Mouse (Mus musculus) urinary bladder, adult 18-20 months (tissue): ENCODE measurements at regions not wholly inside any gene's neighbourhood (a gene's known extent, or its start where the extent isn't known, plus 50 kb on each side); places are given as distances from the start of the nearest gene placed in this dataset.
A peak's percentile ranks its signal among the peaks of the same experiment; 100 is the strongest.
"Not testable (repeated sequence)": the region's sequence is repeated elsewhere in the genome, so short reads cannot be mapped to it uniquely, and the experiment has no call there.

Source experiments
- DNase-seq, 2 experiments: peaks; one replicate each; pipeline ENCODE4 v3.0.0; 2022; ENCODE audit warnings: low spot score in 2 of 2, mixed read lengths in 2 of 2

- DNase-seq, result no peak
Observed at GRCm38 (mm10) chr13:70198638-70199037, 396.4 kb downstream of the Med10 start.

DNA sequence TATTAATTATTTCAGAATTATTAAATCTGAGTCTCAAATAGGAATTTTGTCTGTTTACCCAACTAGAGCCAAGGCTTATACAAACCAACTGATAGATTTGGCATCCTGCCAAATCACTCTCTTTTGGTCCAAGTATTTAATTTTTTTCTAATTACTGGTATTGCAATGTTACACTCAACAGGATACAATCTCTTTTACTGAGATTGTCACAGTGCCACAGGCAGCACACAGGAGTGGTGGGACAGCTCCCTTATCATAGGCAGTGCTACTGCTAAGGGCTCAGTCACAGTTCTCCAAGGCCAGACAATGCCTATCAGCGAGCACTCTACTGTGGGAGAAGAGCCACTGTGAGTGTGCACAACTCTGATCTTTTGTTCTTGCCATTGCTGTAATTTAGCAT, 396.9 kb downstream of the Med10 start:
- DNase-seq, result no peak

- no peak for DNase-seq
Observed at GRCm38 (mm10) chr13:70205334-70205733, 403.1 kb downstream of the Med10 start.

DNA sequence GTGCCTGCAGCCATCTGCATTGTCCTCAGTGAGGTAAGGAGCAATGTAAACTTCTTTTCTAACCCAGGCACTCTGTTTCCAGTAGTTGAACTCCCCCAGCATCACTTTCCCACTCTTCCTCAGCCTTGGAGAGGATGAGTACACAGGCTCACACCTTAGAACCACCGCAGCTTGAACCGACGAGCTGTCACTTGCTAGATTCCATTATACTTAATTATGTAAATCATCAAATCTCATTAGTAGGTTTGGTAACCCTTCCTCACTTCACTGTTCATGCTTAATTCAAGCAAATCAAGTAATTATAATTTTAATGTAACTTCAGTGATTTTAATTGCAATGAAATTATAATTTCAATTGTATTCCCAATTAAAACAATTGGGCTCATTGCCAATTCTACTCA, 408.0 kb downstream of the Med10 start:
- no peak for DNase-seq

DNA sequence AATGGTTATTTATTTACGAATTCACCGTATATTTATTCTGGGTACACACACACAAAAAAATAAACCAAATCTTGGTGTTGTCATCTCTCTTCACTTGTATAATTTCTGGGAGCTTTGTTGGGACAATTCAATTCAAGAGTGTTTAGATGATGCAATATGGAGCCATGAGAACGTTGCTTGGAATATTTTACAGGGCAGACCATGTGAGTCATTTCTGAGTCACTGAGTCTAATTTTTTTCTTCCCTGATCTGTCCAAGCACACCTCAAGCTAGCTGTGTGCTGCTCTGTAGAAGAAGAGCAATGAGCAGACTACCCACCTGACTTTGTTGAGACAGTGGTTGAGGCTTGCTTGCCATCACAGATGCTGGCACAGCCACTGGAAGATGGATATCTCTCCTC, 410.8 kb downstream of the Med10 start:
- DNase-seq, result no peak

DNA sequence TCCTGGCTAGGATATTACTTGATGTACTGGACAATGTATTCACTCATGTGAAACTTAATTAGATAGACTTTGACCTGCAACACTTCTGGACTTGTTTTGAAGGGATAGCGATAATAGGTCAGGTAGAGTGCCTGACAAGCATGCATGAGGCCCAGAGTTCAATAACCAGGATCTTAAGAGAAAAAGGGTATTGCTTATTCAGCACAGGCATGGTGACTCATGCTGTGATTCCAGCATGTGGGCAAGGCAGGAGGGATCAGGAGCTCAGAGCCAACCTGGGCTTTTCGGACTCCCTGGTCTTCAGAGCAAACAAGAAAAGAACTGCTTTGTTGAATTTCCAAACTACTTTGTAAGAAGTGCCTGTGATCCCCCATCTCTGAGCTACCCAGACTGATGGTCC, 411.4 kb downstream of the Med10 start:
- no peak for DNase-seq

DNA sequence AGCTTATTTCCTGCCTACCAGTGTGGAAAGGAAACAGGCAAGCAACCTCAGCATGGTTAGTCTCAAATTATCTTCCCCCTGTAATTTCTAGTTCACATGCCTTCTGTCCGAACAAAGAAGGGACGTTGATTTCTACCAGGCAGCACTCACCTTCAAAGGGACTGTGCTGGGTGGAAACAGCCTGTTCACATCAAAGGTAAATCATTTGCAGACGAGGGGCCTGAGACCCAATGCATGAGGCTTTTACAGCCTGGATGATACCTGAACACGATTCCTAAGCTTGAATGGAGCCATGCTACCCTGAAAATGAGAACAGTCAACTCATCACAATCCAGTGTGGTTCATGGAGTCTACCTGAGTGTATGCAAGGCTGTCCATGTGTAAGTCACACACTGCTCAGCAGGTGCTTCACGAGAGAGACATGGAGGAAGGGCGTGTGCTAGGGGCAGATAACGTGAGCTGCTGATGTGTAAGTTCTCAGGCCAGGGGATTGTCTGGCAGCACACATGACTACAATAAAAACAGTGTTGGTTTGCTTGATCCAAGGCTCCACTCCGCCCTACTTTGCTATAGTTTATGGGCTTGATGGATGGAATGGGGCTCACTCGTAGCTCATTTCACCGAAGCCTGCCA, 411.9 kb downstream of the Med10 start:
- no peak for DNase-seq

GRCm38 (mm10) chr13:70216134-70216533, 413.9 kb downstream of the Med10 start:
- DNase-seq, result no peak

- DNase-seq, result no peak
Observed at GRCm38 (mm10) chr13:70217429-70218133, 415.4 kb downstream of the Med10 start.

- DNase-seq, result no peak
Observed at GRCm38 (mm10) chr13:70223485-70223884, 413.9 kb downstream of the Ice1 start.

DNA sequence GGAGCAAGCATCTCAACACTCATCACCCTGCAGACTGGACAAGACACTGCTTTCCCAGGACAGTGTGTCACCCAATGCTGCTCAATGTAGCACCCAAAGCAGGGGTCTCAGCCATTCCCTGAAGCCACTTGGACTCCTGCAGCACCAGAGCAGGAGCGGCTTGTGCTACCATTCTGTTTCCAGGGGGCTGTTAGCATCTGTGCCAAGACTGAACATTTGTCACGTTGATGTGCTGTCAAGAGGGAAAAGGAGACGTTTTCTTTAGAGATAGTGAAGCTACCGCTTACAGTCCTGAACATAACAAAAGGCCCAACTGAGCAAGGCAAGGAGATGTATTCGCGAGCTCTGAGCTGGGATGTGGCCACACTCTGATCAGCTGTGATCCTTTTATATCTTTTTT, 410.3 kb downstream of the Ice1 start:
- no peak for DNase-seq

DNA sequence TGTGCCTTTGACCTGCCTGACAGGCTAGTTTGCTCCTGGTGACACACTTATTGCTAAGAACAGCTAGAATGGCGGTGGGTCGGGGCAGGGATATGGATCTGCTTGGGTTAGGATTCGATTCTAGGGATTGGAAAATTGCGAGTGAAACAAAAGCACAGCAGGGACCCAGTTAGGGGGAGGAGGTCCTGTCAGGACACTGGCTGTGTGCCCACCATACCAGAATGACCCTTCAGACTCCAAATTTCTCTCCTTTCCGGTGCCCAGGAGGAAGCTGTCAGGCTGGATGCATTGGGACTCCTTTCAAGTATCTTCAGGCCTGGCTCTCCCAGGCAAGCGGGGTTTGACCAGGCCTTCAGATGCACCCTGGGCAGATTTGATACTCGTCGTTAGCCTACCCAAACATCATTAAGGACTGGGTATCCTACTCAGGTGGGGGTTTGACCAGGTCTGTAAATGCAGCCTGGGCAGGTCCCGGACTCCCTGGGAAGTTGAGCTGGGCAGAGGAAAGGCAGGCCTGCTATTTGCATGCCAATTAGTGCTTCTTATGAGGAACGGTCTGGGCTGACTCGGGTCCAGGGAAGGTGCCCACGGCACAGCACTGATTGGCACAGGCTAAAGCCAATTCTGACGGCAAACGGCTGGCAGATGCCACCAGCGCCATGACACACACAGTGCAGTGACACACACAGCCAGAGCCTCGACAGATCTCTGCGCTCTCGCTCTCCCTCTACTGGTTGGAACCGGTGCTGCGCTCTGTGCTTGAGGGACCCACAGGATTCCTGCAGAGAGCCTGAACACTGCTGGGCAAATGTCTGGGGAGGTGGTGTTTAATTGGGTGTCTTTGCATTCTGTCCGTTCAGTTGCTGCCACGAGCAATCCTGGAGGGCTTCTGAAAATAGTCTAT, 403.3 kb downstream of the Ice1 start:
- peak; percentile 13 to 68 for DNase-seq

- no peak for DNase-seq
Observed at GRCm38 (mm10) chr13:70243598-70244157, 393.8 kb downstream of the Ice1 start.

DNA sequence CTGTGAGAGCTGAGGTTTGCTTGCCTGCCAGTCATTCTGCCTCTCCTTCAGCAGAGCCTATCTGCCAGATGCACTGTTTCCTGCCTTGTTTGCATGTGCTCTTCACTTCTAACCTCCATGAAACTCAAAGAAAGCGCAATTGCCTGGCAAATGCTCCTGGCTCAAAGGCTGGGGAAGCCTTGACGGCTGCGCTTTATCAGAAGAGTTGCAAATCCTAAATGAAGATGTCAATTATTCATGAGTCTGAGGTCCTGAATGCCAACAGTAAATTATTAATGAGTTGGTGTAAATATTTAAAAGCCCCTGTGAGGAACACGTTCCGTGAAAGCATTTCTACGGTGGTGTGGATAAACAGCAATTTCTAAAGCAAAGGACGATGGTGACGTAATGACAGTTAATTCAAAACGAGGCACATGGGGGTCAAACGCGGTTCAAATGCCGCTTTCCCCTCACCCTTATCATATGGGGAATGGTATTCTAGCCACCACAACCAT, 377.4 kb downstream of the Ice1 start:
- no peak for DNase-seq

DNA sequence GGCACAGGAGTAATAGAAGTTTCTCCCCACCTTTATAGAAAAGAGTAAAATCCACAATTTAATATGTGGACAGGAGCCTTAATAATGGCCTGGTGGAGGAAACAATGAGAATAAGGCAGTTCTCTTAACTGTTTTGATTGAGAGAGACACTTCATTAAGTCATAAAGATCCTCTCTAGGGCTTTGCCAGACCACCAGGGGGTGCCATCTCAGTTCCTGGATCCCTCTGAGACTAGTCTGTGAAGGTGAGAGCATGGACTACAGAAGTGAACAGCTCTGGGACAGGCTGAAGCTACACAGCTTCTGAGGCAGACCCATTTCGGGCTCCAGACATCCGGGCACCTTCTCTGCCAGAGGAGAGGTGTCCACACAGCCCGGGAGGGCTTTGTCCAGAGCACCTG, 373.8 kb downstream of the Ice1 start:
- DNase-seq, result no peak

DNA sequence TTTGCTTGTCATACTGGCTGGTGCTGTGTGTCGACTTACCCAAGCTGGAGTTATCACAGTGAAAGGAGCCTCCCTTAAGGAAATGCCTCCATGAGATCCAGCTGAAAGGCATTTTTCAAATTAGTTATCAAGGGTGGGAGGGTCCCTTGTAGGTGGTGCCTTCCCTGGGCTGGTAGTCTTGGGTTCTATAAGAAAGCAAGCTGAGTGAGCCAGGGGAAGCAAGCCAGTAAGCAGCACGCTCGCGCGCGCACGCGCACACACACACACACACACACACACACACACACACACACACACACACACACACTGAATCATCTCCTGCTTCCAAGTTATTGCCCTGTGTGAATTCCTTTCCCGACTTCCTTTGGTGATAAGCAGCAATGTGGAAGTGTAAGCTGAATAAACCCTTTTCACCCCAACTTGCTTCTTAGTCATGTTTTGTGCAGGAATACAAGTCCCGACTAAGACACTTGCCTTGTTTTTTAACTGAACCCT, 360.5 kb downstream of the Ice1 start:
- not testable (repeated sequence) for DNase-seq

GRCm38 (mm10) chr13:70277667-70278591, 359.5 kb downstream of the Ice1 start:
- no peak for DNase-seq

DNA sequence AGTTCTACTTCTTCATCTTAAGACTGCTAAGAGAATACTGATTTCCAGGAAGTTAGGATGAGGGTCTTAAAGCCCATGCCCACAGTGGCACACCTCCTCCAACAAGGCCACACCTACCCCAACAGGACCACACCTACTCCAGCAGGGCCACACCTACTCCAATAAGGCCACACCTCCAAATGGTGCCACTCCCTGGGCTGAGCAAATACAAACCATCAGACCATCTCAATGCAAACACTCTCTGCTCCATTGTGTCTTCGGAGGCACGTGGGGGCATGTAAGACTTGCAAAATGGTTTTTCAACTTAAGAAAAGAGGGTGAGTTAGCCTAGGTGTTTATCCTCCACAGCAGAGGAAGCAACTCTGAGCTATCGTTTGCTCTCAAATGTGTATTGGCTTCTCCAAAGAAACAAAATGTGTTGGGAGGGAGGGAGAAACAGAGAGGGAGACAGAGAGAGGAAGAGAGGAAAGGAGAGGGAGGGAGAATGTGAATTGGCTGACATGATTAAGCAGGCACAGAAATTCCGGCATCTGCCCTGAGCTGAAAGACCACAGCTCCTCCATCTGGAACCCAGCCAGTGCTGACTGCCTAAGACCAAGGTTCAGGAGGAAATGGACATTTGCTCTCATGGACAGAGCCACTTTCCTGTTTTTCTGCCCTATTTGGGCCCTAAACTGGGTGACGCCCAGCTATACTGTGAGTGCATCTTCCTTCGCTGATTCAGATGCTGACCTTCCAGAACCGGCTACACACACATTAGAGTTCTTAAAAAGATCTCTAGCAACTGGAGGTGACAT, 356.2 kb downstream of the Ice1 start:
- DNase-seq, result no peak

DNA sequence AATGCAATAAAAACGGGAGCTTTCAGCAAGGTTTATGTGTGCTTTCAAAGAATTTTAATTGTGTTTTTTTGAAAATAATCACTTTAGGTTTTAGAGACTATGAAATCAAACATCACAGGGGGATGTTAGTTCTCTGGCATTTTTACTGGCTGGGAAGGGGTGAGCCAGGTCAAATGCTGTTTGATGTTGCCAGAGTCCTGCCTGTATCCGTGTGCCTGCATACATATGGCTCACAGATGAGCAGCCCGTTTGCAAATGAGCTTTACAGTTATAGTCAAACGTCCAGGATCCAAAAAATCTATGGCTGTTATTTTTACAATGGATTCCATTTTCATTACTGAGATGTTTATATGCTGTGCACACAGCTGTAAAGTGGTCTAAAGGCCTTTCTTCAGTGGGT, 354.7 kb downstream of the Ice1 start:
- no peak for DNase-seq

- DNase-seq, result no peak
Observed at GRCm38 (mm10) chr13:70283231-70283630, 354.2 kb downstream of the Ice1 start.
